Mouse (Mus musculus) MEL (cell line): ENCODE results near the gene Zfp652. TPM values are rescaled to one million over a fixed set of nuclear protein-coding genes. Genes with fewer than 3 reads are reported as not detected.

Experiments used
- DNase-seq: peaks from one replicate; pipeline ENCODE4 v3.0.0; 2011; ENCODE audit warnings: low read depth, low spot score
- H3K27ac ChIP-seq: 2 replicates; pipeline ENCODE4 v1.5.1; 2012; ENCODE audit warnings: low read depth, mild to moderate bottlenecking, control low read depth, low read length, moderate library complexity; ENCODE audit not compliant: control insufficient read depth
- H3K27me3 ChIP-seq, 2 experiments: fragments of 150-350 bp in 1 of 2; sonication (generic) in 1 of 2; 2 replicates each; pipeline ENCODE4 v1.6.1; 2012; ENCODE audit warnings: low read length in 2 of 2, mild to moderate bottlenecking in 2 of 2, improper control_type of control experiment in 1 of 2, moderate library complexity in 1 of 2; ENCODE audit not compliant: insufficient read depth in 2 of 2, control insufficient read depth in 1 of 2
- H3K36me3 ChIP-seq, 2 experiments: 2 replicates each; pipeline ENCODE4 v1.6.1; 2012 to 2014; ENCODE audit warnings: low read length in 2 of 2, improper control_type of control experiment in 1 of 2, inconsistent platforms in 1 of 2, mild to moderate bottlenecking in 1 of 2; ENCODE audit not compliant: insufficient read depth in 2 of 2, control insufficient read depth in 1 of 2
- H3K4me1 ChIP-seq, 2 experiments: fragments of 150-350 bp in 1 of 2; sonication (generic) in 1 of 2; 2 replicates each; pipeline ENCODE4 v1.6.1; 2012; ENCODE audit warnings: low read length in 2 of 2, improper control_type of control experiment in 1 of 2, mild to moderate bottlenecking in 1 of 2; ENCODE audit not compliant: insufficient read depth in 2 of 2, control insufficient read depth in 1 of 2
- H3K4me3 ChIP-seq, 2 experiments: fragments of 150-350 bp in 1 of 2; sonication (generic) in 1 of 2; 2 replicates each; pipeline ENCODE4 v1.5.1; 2012; ENCODE audit warnings: low read depth in 2 of 2, low read length in 2 of 2, mild to moderate bottlenecking in 2 of 2, moderate library complexity in 2 of 2, control low read depth in 1 of 2, improper control_type of control experiment in 1 of 2; ENCODE audit not compliant: control insufficient read depth in 1 of 2, insufficient read depth in 1 of 2
- H3K79me2 ChIP-seq: 2 replicates; pipeline ENCODE4 v1.6.1; 2012; ENCODE audit warnings: mild to moderate bottlenecking, low read length, moderate library complexity; ENCODE audit not compliant: control insufficient read depth, poor library complexity, insufficient read depth
- H3K9ac ChIP-seq: 2 replicates; pipeline ENCODE4 v1.6.1; 2012; ENCODE audit warnings: low read depth, mild to moderate bottlenecking, control low read depth, low read length, moderate library complexity; ENCODE audit not compliant: control insufficient read depth, poor library complexity, severe bottlenecking
- H3K9me3 ChIP-seq: fragments of 150-350 bp; sonication (generic); replicated peaks from 2 replicates; pipeline ENCODE4 v1.6.1; 2012; ENCODE audit warnings: mild to moderate bottlenecking, low read length, improper control_type of control experiment, moderate library complexity; ENCODE audit not compliant: insufficient read depth
- BHLHE40 ChIP-seq: IDR thresholded peaks from 2 replicates; pipeline ENCODE4 v1.6.1; 2012; ENCODE audit warnings: low read depth, mild to moderate bottlenecking, inconsistent platforms, low read length, improper control_type of control experiment, borderline replicate concordance
- CHD2 ChIP-seq: IDR thresholded peaks from 2 replicates; pipeline ENCODE4 v1.6.1; 2011; ENCODE audit warnings: low read length, improper control_type of control experiment
- CTCF ChIP-seq, 3 experiments: IDR thresholded peaks in 2 of 3; conservative IDR thresholded peaks in 1 of 3; 2 replicates each; pipeline ENCODE4 v1.5.1; 2011 to 2012; ENCODE audit warnings: low read length in 3 of 3, low read depth in 2 of 3, mild to moderate bottlenecking in 2 of 3, improper control_type of control experiment in 1 of 3, inconsistent platforms in 1 of 3, mixed read lengths in 1 of 3, moderate library complexity in 1 of 3; ENCODE audit not compliant: control insufficient read depth in 1 of 3, insufficient read depth in 1 of 3, poor library complexity in 1 of 3, severe bottlenecking in 1 of 3
- E2F4 ChIP-seq: IDR thresholded peaks from 2 replicates; pipeline ENCODE4 v1.6.1; 2011; ENCODE audit warnings: low read depth, low read length, improper control_type of control experiment, borderline replicate concordance
- EP300 ChIP-seq, 2 experiments: IDR thresholded peaks; 2 replicates each; pipeline ENCODE4 v1.6.1; 2011; ENCODE audit warnings: improper control_type of control experiment in 2 of 2, low read length in 2 of 2, low read depth in 1 of 2, mild to moderate bottlenecking in 1 of 2
- ETS1 ChIP-seq: IDR thresholded peaks from 2 replicates; pipeline ENCODE4 v1.6.1; 2012; ENCODE audit warnings: low read depth, mild to moderate bottlenecking, inconsistent platforms, low read length, improper control_type of control experiment, moderate library complexity
- GATA1 ChIP-seq: IDR thresholded peaks from 2 replicates; pipeline ENCODE4 v1.6.1; 2011; ENCODE audit warnings: low read depth, low read length, improper control_type of control experiment
- HCFC1 ChIP-seq: IDR thresholded peaks from 2 replicates; pipeline ENCODE4 v1.6.1; 2012; ENCODE audit warnings: low read depth, mild to moderate bottlenecking, inconsistent platforms, low read length, improper control_type of control experiment, moderate library complexity
- JUND ChIP-seq: IDR thresholded peaks from 2 replicates; pipeline ENCODE4 v1.6.1; 2011; ENCODE audit warnings: low read depth, mild to moderate bottlenecking, improper control_type of control experiment, low read length
- KAT2A ChIP-seq: conservative IDR thresholded peaks from 2 replicates; pipeline ENCODE4 v1.6.1; 2012; ENCODE audit warnings: low read depth, low read length, improper control_type of control experiment, inconsistent platforms
- MAFK ChIP-seq: IDR thresholded peaks from 2 replicates; pipeline ENCODE4 v1.6.1; 2011; ENCODE audit warnings: low read depth, mild to moderate bottlenecking, low read length, improper control_type of control experiment, borderline replicate concordance
- MAX ChIP-seq: IDR thresholded peaks from 2 replicates; pipeline ENCODE4 v1.6.1; 2011; ENCODE audit warnings: low read length, improper control_type of control experiment
- MAZ ChIP-seq: IDR thresholded peaks from 2 replicates; pipeline ENCODE4 v1.6.1; 2012; ENCODE audit warnings: low read depth, mild to moderate bottlenecking, inconsistent platforms, low read length, improper control_type of control experiment
- MXI1 ChIP-seq: IDR thresholded peaks from 2 replicates; pipeline ENCODE4 v1.6.1; 2011; ENCODE audit warnings: mild to moderate bottlenecking, low read depth, low read length, improper control_type of control experiment
- MYB ChIP-seq: IDR thresholded peaks from 2 replicates; pipeline ENCODE4 v1.6.1; 2011; ENCODE audit warnings: mild to moderate bottlenecking, low read depth, low read length, improper control_type of control experiment
- MYC ChIP-seq: IDR thresholded peaks from 2 replicates; pipeline ENCODE4 v1.6.1; 2011; ENCODE audit warnings: low read depth, mild to moderate bottlenecking, low read length, improper control_type of control experiment, moderate library complexity
- NELFE ChIP-seq: IDR thresholded peaks from 2 replicates; pipeline ENCODE4 v1.6.1; 2011; ENCODE audit warnings: low read depth, low read length, improper control_type of control experiment
- NRF1 ChIP-seq: IDR thresholded peaks from 2 replicates; pipeline ENCODE4 v1.6.1; 2014; ENCODE audit warnings: low read depth, mild to moderate bottlenecking, inconsistent platforms, low read length, improper control_type of control experiment, moderate library complexity; ENCODE audit not compliant: poor library complexity, insufficient read depth, severe bottlenecking
- POLR2AphosphoS2 ChIP-seq: IDR thresholded peaks from 2 replicates; pipeline ENCODE4 v1.6.1; 2011; ENCODE audit warnings: low read length, improper control_type of control experiment
- POLR2AphosphoS5 ChIP-seq: IDR thresholded peaks from 2 replicates; pipeline ENCODE4 v1.6.1; 2012; ENCODE audit warnings: low read depth, borderline replicate concordance, mild to moderate bottlenecking, inconsistent platforms, low read length, moderate library complexity, mixed read lengths
- RAD21 ChIP-seq: IDR thresholded peaks from 2 replicates; pipeline ENCODE4 v1.6.1; 2011; ENCODE audit warnings: mild to moderate bottlenecking, low read depth, low read length, improper control_type of control experiment
- SMC3 ChIP-seq: IDR thresholded peaks from 2 replicates; pipeline ENCODE4 v1.6.1; 2011; ENCODE audit warnings: low read depth, low read length, improper control_type of control experiment
- TBP ChIP-seq: IDR thresholded peaks from 2 replicates; pipeline ENCODE4 v1.8.0; 2011; ENCODE audit warnings: low read depth, low read length, improper control_type of control experiment
- TCF12 ChIP-seq: IDR thresholded peaks from 2 replicates; pipeline ENCODE4 v1.6.1; 2014; ENCODE audit warnings: low read depth, mild to moderate bottlenecking, inconsistent platforms, low read length, improper control_type of control experiment, moderate library complexity
- UBTF ChIP-seq: IDR thresholded peaks from 2 replicates; pipeline ENCODE4 v1.6.1; 2012; ENCODE audit warnings: low read depth, mild to moderate bottlenecking, inconsistent platforms, low read length, improper control_type of control experiment, moderate library complexity, borderline replicate concordance; ENCODE audit not compliant: insufficient read depth
- USF1 ChIP-seq: IDR thresholded peaks from 2 replicates; pipeline ENCODE4 v1.6.1; 2014; ENCODE audit warnings: low read depth, mild to moderate bottlenecking, inconsistent platforms, low read length, improper control_type of control experiment, moderate library complexity
- USF2 ChIP-seq, 2 experiments: IDR thresholded peaks; 2 replicates each; pipeline ENCODE4 v1.6.1; 2011 to 2012; ENCODE audit warnings: improper control_type of control experiment in 2 of 2, low read length in 2 of 2, borderline replicate concordance in 1 of 2, inconsistent platforms in 1 of 2, low read depth in 1 of 2, mild to moderate bottlenecking in 1 of 2; ENCODE audit not compliant: insufficient read depth in 1 of 2
- ZC3H11A ChIP-seq: IDR thresholded peaks from 2 replicates; pipeline ENCODE4 v1.6.1; 2012; ENCODE audit warnings: low read depth, mild to moderate bottlenecking, inconsistent platforms, low read length, improper control_type of control experiment
- ZNF384 ChIP-seq: IDR thresholded peaks from 2 replicates; pipeline ENCODE4 v1.6.1; 2012; ENCODE audit warnings: low read depth, mild to moderate bottlenecking, inconsistent platforms, low read length, improper control_type of control experiment
- polyA plus RNA-seq, 2 experiments: library from polyadenylated mRNA; stranded (reverse) in 1 of 2; unstranded in 1 of 2; fragments of >175 nt in 1 of 2; fragments of >200 nt in 1 of 2; gene quantifications; 2 replicates each; pipeline versions ENCODE4 v1.2.1 to v1.2.4; 2012; ENCODE audit warnings: low replicate concordance in 2 of 2, low read depth in 1 of 2; ENCODE audit not compliant: insufficient read length in 2 of 2, insufficient read depth in 1 of 2, missing spikeins in 1 of 2
- total RNA-seq: library from RNA; depleted of rRNA; stranded (reverse); fragments of 300-350 nt; gene quantifications from 2 replicates; pipeline ENCODE4 v1.2.3, GENCODE M21; 2012

Gene Zfp652
- total and polyA plus RNA-seq, 3 experiments = 19.3 to 38.5 (median 31.8) TPM

DNA sequence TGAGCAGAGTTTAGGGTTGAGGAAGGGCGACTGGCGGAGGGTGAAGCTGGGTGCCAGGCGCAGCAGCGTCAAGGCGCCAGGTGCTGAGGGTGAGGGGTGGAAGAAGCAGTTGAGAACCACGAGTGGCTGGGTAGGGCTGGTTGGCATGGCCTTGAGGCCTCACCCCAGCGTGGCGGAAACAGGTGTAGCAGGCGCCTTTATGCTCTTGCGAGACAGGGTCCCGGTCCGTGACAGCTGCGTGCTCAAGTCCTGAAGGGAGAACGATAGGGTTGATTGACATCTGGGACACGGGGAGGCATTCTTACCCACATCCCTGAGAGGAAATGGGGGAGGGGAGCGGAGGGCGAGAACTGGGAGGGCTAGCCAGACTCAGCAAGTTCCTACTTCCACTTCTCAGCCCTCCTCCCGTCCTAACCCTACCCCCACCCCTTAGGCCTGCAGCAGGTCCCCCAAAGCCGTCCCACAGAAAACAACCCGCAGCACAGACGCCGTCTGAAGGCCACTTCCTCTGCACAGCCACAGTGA is 121.7 kb downstream of the Zfp652 start (continued):
- TF ChIP-seq MAFK (no peak), NRF1 (no peak), POLR2AphosphoS2 (no peak), UBTF (no peak), RAD21 (no peak), E2F4 (no peak), MYC (peak; percentile 74; the same call in 1 of the 2 replicates), JUND (no peak), USF2 (IDR thresholded peaks at IDR 0.05; ENCODE audit: borderline replicate concordance in 1 of 2, insufficient read depth in 1 of 2, low read depth in 1 of 2, low read length in 2 of 2) (no peak)
- TF ChIP-seq, all 39 proteins: peak for 20

DNA sequence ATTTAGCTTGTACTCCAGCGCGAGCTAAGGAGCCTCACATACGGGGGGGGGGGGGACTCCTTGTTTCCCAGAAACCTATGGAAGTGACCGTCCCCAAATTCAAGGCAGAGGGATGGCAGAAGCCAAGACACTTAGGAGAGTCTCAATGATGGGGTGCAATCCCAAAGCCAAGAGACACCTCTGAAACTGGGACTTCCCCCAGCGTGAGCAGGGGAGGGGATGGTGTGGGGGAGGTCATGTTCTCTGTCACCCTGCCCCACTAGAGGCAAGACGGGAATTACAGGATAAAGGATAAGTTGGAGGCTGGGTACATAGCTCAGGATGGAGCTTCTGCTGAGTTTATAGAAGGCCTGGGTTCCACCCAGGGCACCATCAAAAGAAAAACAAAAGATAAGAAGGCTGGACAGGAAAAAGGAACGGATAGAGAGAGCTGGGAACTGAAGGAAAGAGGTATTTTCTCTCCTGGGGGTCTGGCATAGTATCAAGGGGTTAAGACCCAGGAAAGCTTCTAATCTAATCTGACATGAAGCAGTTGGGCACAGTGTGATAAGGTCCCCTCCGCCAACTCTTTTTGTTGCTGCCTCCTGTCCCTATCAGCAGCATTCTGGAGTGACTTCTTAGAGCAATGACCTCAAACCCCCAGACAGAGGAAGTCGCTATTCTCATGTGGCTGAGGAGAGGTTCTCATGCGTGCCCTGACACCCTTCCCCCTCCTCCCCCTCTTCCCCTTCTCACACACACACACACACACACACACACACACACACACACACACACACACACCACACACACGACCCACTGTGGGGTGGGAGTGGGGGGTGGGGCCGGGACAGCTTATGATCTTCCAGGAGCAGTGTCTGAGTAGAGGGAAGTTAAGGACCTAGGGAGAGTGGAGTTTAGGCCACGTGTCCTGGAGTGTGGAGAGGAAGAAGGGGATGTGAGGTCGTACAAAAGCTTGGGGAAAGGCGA is 122.6 kb downstream of the Zfp652 start:
- peaks cover 16 to 49% of the 10 kb centered on the region in 2 experiments for H3K4me1 ChIP-seq
- H3K4me3 ChIP-seq = peak overlapping the region; percentile 45 to 52
- H3K36me3 ChIP-seq = peaks cover 0 to 25% of the 10 kb centered on the region in 2 experiments; a peak in 2 of 4 replicates
- peak overlapping the region; percentile 74 for H3K9ac ChIP-seq
- DNase-seq = peak; percentile 99
- no peaks in the 10 kb centered on the region for H3K27me3 ChIP-seq
- no peaks in the 10 kb centered on the region for H3K9me3 ChIP-seq
- peak overlapping the region; percentile 97 for H3K27ac ChIP-seq
- no peaks in the 10 kb centered on the region; the same call in 1 of the 2 replicates for H3K79me2 ChIP-seq
- peak; percentile 82 for TF ChIP-seq JUND
- TF ChIP-seq MYB = peak; percentile 87
- peak; percentile 85 for TF ChIP-seq MAZ
- TF ChIP-seq RAD21 = no peak; the same call in 1 of the 2 replicates
- peak; percentile 99 for TF ChIP-seq TCF12
- TF ChIP-seq CHD2 = peak; percentile 72; the same call in 1 of the 2 replicates
- TF ChIP-seq ZC3H11A = peak; percentile 30; the same call in 1 of the 2 replicates
- TF ChIP-seq CTCF (IDR thresholded peaks at IDR 0.05 in 2 of 3, conservative IDR thresholded peaks at IDR 0.05 in 1 of 3; ENCODE audit: control insufficient read depth in 1 of 3, insufficient read depth in 1 of 3, low read depth in 2 of 3, low read length in 3 of 3, poor library complexity in 1 of 3, severe bottlenecking in 1 of 3) = peak in 2 of 3 experiments; percentile 50 to 54; a peak in 4 of 6 replicates
- TF ChIP-seq UBTF = 0 out of 2 replicates have a peak, but pooled peaks have one; percentile 31
- peak; percentile 62; the same call in 1 of the 2 replicates for TF ChIP-seq E2F4
- peak; percentile 98 to 99 for TF ChIP-seq EP300 (IDR thresholded peaks at IDR 0.05; ENCODE audit: low read depth in 1 of 2, low read length in 2 of 2)
- TF ChIP-seq TBP = no peak; the same call in none of the 2 replicates
- TF ChIP-seq USF1 = peak; percentile 86
- TF ChIP-seq MAX = peak; percentile 88
- no peak for TF ChIP-seq POLR2AphosphoS5
- TF ChIP-seq GATA1 = peak; percentile 100
- peak; percentile 59 for TF ChIP-seq HCFC1
- TF ChIP-seq USF2 (IDR thresholded peaks at IDR 0.05; ENCODE audit: borderline replicate concordance in 1 of 2, insufficient read depth in 1 of 2, low read depth in 1 of 2, low read length in 2 of 2) = 0 out of 4 replicates have a peak, but pooled peaks of 1 of the 2 experiments have one; percentile 24
- no peak for TF ChIP-seq SMC3
- peak; percentile 87 for TF ChIP-seq BHLHE40
- TF ChIP-seq KAT2A = no peak
- TF ChIP-seq ZNF384 = peak; percentile 49; the same call in 1 of the 2 replicates
- no peak for TF ChIP-seq NRF1
- peak; percentile 42 for TF ChIP-seq NELFE
- peak; percentile 99 for TF ChIP-seq ETS1
- peak; percentile 85 for TF ChIP-seq MXI1
